Mouse (Mus musculus) layer of hippocampus, postnatal 25 days (tissue): ENCODE data around the gene Cenpc1. TPM values are rescaled to one million over a fixed set of nuclear protein-coding genes. Genes with fewer than 3 reads are reported as not detected.
A peak's percentile ranks its signal among the peaks of the same experiment; 100 is the strongest.

Experiments
- DNase-seq, 2 experiments: peaks; one replicate each; pipeline ENCODE4 v3.0.0; 2022; ENCODE audit warnings: mixed read lengths in 2 of 2, low spot score in 1 of 2; ENCODE audit errors: extremely low spot score in 1 of 2
- total RNA-seq, 2 experiments: library from RNA; stranded (reverse); gene quantifications; 2 replicates each; pipeline ENCODE4 v1.2.3; 2021

Cenpc1 gene
- total RNA-seq: 10 to 100 TPM; 20.7 to 22.2 TPM

GRCm38 (mm10) chr5:86065101-86065875 lies at the start of gene Cenpc1:
Cenpc1 (minus strand) TSS chr5:86065583.
- DNase-seq: peak; percentile 80 to 81

DNA sequence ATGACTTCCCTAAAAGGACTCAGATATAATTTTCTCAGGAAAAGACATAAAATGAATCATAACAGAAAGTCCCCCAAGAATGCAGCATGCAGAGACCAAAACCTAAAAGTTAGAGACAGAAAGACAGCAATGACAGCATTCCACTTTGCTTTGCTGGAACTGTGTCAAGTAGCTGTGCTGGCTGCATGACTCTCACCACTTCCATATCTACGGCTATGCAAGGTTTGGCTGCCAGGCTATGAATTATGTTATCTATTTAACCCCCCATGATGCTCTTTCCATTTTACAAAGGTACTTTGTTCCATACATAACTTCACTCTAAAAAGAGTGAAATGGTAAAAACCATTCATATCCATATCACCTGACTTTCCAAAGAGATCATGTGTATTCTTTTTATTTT lies 48.6 kb upstream of the Cenpc1 start:
- no peak for DNase-seq

GRCm38 (mm10) chr5:86113037-86113436 lies 47.7 kb upstream of the Cenpc1 start:
- DNase-seq: no peak

GRCm38 (mm10) chr5:86111074-86111473 lies 45.7 kb upstream of the Cenpc1 start:
- DNase-seq: no peak

DNA sequence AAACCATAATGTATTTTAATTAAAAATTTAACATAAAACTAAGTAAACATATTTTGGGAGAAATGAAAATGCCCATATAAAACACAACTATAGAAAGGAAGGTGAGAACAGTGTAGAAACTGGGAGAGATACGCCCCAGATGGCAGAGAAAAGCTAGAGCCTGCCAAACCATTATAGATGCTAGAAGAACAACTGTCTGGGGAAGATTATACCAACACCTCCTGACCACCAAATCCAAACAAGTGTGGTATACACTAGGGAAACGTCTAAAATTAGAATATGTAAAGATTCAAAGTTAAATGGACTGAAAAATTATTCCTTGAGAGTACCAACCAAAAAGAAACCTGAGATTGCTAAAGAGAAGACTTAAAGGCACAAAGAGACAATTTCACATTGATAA lies 41.2 kb upstream of the Cenpc1 start:
- DNase-seq: no peak

DNA sequence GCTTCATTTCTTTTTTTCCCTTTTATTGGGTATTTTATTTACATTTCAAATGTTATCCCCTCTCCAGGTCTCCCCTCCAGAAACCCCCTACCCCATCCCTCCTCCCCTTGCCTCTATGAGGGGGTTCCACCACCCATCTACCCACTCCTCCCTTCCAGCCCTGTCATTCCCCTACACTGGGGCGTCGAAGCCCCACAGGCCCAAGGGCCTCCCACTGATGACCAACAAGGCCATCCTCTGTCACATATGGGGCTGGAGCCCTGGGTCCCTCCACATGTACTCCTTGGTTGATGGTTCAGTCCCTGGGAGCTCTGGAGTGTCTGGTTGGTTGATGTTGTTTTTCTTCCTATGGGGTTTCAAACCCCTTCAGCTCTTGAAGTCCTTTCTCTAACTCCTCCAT lies 36.8 kb upstream of the Cenpc1 start:
- no peak for DNase-seq

GRCm38 (mm10) chr5:86100621-86101020 lies 35.2 kb upstream of the Cenpc1 start:
- no peak for DNase-seq

DNA sequence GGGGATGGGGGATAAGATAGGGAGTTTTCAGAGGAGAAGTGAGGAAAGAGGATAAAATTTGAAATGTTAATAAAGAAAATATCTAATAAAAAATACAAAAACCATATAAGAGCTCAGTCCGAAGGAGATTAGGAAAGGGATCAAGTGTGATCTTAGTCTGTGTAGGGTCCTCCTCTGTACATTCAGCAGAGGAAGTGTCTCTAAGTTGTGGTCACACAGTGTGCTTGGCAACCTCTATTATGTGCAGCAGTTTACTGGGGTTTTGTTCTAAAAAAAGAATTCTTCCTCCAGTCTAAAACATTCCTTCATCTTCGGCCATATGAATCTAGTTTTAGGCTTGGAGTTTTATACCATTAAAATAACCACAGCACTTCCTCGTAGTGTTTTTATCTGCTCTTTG lies 33.6 kb upstream of the Cenpc1 start:
- DNase-seq: no peak

DNA sequence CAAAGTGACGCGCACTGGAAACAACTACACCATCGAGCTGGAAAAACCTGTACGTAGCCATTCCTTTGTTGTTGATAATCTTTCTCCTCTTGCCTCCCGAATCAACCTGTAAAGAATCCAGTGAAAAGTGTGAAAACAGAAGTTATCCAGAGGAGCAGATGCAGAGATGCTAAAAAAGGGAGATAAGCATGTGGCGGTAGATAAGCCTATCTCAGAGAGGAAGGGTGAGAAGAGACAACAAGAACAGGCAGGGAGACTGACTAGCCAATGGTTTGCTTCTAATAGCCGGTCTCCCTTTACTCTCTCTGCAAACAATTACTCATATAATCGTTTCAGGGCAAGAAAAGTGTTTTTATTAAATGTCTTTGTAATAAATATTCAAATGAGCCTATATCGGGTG lies 29.4 kb upstream of the Cenpc1 start:
- DNase-seq: no peak

- DNase-seq: no peak
Observed at GRCm38 (mm10) chr5:86086751-86087150, 21.4 kb upstream of the Cenpc1 start.

DNA sequence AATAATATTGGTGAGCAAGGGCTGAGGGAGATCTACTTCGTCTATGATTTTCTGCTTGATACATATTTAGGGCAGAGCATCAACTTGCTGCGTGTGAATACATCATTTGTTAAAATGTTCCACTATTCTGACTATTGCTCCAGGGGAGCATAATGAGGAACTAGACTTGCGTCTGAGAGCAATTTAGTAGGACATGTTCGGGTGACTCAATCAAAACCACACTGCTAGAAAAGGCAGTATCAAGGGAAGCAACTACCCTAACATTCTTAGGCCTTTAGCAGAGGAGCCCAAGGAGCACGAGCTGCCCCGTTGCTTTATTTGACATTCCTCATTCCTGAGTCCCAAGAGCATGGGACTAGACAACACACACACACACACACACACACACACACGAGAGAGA lies 19.6 kb upstream of the Cenpc1 start:
- no peak for DNase-seq

DNA sequence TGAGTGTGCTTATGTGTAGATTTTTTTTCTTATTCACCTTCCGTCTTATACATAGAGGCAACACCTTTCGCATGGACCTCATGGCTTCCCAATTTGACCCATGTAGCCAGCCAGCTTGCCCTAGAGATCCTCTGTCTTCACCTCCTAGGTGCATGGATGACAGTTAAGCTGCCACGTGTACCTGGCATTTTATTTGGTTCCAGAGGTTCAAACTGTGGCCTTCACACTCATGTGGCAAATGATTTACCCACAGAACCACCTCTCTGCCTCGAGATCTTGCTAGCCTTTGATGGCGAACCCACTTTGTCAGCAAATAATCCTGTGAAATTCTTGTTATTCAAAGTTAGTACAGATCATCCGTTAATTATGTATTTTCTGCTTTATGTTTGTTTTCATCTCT lies 18.6 kb upstream of the Cenpc1 start:
- DNase-seq: no peak

DNA sequence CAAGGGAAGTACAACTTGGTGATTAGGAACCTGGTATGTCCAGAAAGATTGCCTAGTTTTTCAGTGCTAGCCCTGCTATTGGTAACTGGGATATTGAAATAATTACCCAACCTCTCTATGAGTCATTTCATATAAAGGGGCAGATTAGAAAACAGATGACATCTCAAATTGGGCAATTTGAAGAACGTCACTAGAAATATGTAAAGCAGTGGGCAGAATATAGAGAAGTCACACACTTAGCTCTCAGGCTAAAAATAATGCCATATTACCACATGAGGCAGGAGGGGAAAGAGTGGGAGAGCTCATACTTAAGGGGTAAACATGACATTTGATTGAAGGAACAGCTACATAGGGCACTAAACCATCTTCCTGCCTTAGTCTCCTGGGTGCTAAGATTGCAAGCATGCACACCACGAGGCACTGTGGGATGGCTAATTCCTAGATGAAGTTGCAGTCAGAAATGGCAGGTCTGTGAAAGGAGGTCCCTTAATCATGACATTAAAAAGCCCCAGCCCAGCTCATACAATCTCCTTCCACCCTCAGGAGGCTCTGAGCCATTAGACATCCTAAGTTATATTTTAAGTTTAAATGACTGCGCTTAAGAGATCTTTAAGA lies 13.4 kb upstream of the Cenpc1 start:
- DNase-seq: no peak

GRCm38 (mm10) chr5:86072756-86073386 lies 7.5 kb upstream of the Cenpc1 start:
- no peak for DNase-seq

DNA sequence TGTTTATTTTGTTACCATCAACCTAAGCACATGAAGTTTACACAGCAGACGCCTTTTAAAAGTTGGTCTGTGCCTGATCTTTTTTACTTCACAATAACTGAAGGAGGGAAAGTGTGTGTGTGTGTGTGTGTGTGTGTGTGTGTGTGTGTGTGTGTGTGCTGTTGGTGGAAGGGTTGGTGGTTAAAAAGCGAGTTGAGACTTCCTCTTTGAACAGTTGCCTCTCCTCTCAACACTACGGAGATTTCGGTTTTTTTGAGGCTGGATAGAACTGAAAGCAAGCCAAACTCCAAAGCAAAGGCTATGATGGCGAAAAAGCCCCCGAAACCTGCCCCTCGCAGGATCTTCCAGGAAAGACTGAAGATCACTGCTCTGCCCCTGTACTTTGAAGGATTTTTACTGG lies 6.2 kb upstream of the Cenpc1 start, which contains the start of gene Stap1:
TSS of gene Stap1 (plus strand) at position 209 of the 400 bp plus-strand sequence.
- DNase-seq: no peak

DNA sequence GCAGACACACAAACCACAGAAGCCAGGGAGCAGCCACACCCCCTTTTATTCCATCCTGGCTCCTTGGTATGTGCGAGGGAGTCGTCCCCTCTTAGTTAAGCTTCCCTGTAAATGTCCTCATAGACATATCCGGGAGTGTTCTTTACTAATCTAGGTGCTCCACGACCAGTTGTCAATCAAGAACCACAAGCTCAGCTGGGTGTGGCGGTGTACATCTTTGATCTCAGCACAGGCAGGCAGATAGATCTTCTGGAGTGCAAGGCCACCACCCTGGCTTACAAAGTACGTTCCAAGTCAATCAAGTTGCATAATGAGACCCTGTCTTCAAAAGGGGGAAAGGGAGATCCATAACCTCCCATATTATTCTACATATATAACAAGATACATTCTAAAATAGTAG lies 3.7 kb upstream of the Cenpc1 start:
- DNase-seq: no peak

DNA sequence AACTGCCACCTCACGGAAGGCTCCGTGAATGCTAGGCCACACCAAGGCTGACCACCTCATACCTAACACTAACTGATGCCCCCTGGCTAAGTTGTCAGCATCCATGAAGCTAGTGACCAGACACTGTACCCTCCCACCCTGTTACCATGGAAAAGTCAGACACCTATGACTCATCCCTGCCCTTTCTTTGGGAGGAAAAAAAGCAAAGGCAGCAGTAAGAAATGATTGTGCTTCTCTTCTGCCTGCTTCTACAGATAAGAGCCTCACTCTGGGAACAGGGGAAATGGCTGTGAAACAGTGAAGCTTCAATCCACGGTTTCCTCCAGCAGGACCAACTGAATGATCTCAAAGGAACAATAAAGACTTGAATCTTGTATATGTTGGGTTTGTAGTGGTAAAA lies 3.1 kb upstream of the Cenpc1 start:
- DNase-seq: no peak

DNA sequence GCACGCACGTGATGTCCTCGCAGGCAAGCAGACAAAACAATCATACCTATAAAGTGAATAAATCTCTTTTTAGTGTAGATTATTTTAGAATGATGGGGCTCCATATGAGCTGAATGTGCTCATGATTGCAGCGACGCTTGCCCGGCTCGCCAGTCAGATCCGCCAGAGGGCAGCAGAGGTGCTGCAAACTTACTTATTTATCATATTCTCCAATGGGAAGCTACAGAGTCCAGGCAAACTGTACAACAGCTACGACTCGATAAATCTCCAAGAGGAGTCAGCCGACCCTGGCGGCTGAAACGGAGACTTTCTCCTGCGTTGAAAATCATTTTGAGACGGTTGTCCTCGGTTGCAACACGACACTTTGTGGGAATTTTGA lies 1.2 kb upstream of the Cenpc1 start:
- DNase-seq: peak; percentile 76 to 93

- no peak for DNase-seq
Observed at GRCm38 (mm10) chr5:86065876-86066550, 630 bp upstream of the Cenpc1 start.

- DNase-seq: no peak
Observed at GRCm38 (mm10) chr5:86063501-86063900, 1.9 kb downstream of the Cenpc1 start.

DNA sequence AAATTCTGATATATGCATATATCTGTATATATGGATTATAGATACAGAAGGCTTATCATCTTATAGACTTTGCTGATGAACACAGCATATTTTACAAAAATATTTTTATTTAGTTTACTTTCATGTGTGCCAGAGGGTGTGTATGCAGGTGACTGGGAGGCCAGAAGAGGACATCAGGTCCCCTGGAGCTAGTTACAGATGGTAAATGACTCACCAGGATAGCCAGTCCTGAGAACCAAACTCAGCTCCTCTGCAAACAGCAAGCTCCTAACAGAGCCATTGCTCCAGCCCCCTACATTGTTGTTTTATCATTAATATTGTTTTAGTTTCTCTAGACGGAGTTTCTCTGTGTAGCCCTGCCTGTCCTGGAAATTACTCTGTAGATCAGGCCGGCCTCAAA lies 35.6 kb downstream of the Cenpc1 start:
- no peak for DNase-seq
